Mouse (Mus musculus) kidney, adult 2 months (tissue): ENCODE measurements at regions not wholly inside any gene's neighbourhood (a gene's known extent, or its start where the extent isn't known, plus 50 kb on each side); places are given as distances from the start of the nearest gene placed in this dataset.

Experiments used
- CTCF ChIP-seq: fragments of 200-500 bp; conservative IDR thresholded peaks from 2 replicates; pipeline ENCODE4 v1.5.1; 2011; ENCODE audit warnings: low read depth, mild to moderate bottlenecking, control low read depth, low read length, moderate library complexity, mixed read lengths; ENCODE audit not compliant: insufficient read depth, insufficient read length
- POLR2A ChIP-seq: fragments of 200-500 bp; IDR thresholded peaks from one replicate; pipeline ENCODE4 v1.6.1; 2011; ENCODE audit warnings: low read depth, low read length, control low read depth

DNA sequence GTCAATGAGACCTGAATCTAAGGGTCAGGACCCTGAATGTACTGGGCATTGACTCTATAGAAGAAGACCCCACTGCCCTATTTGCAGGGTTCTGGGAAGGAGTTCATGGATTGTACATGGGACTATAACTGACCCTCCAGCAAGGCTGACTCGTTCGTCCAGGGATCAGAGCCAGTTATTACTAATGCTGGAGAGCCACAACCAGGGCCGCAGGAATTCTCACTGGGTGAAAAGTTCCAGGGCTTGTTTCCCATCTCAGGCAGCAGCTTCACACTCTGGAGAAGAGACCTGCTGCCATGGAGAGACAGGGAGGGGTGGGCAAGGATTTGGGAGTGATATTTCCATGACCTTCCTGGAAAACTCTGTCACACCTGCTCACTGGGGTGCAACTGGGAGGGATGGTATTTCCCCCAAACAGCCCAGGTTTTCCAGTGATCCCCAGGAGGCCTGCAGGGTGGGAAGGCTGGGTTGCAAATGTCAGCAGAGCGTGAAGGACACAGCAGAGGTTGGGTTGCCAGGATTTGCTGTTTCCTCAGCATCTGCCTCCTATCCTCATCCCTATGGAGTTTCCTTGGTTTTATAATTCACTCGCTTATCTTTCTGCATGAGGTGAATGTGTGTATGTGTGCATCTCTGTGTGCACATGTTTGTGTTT is 316.2 kb downstream of the Rps24 start:
- TF ChIP-seq CTCF (no peak), POLR2A (no peak)
